Mouse (Mus musculus): ENCODE measurements around the gene Kcng1.

Gene Kcng1

DNA sequence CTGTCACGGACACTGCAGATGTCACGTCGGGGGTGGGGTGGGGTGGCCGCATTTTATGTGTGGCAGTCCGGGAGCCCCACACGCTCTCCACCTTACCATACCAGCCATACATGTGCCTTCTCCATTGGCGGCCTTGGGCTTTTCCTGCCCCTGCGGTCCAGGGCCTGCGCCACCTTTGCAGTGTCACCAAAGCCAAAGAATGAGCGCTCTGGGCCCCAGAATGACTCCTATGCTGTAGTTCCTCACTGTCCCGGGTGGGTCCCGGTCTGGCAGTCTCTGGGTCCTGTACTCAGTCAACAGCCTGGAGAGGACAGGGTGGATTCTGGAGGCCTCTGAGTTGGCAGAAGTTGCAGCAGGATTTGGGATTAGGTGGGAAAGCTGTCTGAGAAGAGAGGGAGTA, at the start of gene Kcng1:
Gene Kcng1 (minus strand): TSS at position 155 of the 400 bp plus-strand sequence.
- DNase-seq (ENCODE audit: extremely low read depth, low read depth, low spot score), result no peak

DNA sequence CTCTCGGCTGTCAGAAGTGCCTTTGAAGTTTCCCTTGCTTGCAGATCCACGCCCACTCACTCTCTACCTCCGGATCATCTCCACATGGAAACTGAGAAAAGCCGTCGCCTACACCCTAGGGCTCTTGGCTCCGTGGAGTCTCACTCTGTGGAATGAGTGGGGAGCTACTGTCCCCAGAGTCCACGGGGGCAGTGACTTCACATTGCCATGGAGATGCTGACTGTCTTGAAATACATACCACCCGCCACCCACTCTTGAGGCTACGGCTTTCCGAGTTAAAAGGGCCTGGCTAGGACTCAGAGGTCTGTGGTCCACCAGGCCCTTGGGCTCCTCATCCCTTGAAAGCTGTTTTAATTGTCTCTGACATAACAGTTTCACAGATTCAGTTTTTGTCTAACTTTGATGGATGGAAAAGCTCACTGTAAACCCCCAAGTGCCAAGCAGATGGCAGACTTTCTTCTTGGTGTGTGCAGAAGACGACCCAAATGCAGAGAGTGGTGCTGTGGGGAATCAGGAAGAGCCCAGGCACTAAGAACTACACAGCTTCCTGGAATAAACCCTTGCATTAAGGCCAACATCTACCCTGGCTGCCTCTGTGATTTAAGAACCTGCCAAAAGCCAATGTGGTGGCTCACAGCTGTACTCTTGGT, 49.0 kb upstream of the Kcng1 start:
- DNase-seq (ENCODE audit: extremely low read depth, low read depth, low spot score), result no peak

DNA sequence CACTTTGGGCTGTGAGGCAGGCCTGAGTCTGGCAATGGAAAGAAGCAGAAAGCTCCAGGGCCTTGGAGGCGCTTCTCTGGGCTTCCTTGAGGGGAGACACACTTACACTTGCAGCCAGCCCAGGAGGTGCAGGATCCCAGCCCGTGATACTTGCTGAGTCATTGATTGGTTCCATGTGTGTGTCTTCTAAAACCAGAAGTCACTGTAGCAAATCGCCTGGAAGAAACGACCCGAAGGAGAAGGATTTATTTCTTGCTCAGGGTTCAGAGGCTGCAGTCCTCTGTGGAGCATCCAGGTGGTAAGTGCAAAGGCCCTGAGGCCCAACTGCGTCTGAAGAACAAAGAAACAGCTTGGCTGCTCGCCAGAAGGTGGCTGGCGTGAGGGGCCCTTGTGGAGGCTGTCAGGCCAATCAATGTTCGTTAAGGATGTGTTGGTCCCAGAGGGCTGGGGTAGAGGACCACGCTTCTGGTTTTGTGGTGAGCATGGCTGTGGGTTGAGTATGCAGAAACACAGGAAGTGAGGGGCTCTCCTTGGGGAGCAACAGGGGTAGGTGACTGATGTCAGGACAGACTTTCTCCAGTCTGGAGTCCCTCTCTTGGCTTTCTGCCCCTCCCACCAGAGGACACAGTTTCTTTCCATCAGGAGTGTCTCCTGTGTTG, 40.3 kb upstream of the Kcng1 start:
- no peak for DNase-seq (ENCODE audit: extremely low read depth, low read depth, low spot score)

GRCm38 (mm10) chr2:168320388-168321182, 39.0 kb upstream of the Kcng1 start:
- DNase-seq (ENCODE audit: extremely low read depth, low read depth, low spot score), result no peak

DNA sequence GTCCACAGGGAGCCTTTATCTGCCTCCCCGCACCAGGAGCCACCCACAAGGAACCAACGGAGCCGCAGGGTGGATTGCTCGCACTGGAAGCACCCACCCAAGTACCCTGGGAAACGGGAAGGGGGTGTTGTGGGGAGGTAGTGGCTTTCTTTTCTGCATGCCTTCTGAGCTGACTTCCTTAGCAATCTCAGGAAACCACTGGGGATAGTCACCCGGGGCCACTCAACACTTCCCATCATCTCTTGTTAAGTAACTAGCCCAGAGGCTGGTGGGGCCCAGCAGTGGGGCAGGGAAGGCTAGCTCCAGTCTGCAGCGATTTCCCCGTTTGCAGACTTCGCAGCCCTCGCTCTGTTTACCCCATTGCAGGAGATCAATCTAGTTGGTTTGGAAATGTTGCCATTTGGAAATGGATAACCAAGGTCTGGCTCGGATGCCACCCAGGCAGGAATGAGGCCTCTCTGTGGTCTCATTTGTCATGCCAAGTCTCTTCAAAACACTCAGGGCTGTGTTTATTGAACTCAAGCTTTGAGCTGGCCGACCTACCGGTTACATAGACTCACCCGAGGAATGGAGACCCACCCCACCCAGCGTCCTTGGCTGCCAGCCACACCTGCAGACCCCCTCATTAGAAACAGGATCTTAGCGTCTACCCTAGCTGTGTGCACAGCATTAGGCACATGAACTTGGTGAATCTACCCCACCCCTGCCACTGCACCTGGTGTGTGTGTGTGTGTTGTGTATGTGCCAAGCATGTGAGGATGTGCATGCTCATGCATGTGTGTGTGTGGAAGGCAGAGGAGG, 33.3 kb upstream of the Kcng1 start:
- no peak for DNase-seq (ENCODE audit: extremely low read depth, low read depth, low spot score)

GRCm38 (mm10) chr2:168312504-168312903, 31.0 kb upstream of the Kcng1 start:
- DNase-seq (ENCODE audit: extremely low read depth, low read depth, low spot score), result no peak

DNA sequence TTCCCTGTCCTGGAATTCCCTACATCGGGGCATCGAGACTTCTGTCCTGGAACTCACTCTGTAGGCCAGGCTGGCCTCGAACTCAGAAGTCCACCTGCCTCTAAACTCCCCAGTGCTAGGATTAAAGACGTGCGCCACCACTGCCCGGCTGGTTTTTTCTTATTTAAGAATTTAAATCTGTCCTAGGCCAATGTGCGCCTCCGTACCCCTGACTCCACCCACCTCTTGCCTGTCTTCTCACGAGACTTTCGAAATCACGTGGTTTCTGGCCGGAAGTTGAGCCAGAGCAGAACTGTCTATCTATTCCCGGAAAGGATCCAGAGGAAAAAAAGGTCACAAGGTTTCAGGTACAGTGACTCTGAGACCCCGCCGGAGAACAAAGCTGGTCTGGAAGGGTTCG, 29.5 kb upstream of the Kcng1 start:
- no peak for DNase-seq (ENCODE audit: extremely low read depth, low read depth, low spot score)

- no peak for DNase-seq (ENCODE audit: extremely low read depth, low read depth, low spot score)
Measured at GRCm38 (mm10) chr2:168308916-168309315, 27.4 kb upstream of the Kcng1 start.

DNA sequence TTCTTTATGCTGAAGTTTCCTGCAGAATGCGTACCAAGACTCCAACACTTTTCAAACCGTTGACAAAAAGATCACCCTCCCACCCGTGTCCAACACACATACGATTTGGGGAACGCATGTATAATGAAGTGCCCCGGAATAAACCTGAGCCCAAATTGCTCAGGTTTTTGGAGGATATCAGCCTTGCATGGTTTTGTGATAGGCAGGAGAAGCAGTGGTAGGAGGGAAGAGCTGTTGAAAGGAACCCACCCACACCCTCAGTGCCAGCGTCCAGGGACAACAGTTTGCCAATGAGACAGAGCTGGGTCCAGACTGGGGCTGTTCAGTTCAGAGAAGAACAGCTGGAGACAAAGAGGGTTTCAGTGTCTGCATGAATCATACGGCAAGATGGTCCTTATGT, 18.1 kb upstream of the Kcng1 start:
- no peak for DNase-seq (ENCODE audit: extremely low read depth, low read depth, low spot score)

GRCm38 (mm10) chr2:168296530-168296929, 15.0 kb upstream of the Kcng1 start:
- DNase-seq (ENCODE audit: extremely low read depth, low read depth, low spot score), result no peak

GRCm38 (mm10) chr2:168292521-168292920, 11.0 kb upstream of the Kcng1 start:
- DNase-seq (ENCODE audit: extremely low read depth, low read depth, low spot score), result no peak

- DNase-seq (ENCODE audit: extremely low read depth, low read depth, low spot score), result no peak
Measured at GRCm38 (mm10) chr2:168292041-168292440, 10.5 kb upstream of the Kcng1 start.

- DNase-seq (ENCODE audit: extremely low read depth, low read depth, low spot score), result no peak
Measured at GRCm38 (mm10) chr2:168289851-168290250, 8.3 kb upstream of the Kcng1 start.

GRCm38 (mm10) chr2:168289016-168289415, 7.5 kb upstream of the Kcng1 start:
- no peak for DNase-seq (ENCODE audit: extremely low read depth, low read depth, low spot score)

DNA sequence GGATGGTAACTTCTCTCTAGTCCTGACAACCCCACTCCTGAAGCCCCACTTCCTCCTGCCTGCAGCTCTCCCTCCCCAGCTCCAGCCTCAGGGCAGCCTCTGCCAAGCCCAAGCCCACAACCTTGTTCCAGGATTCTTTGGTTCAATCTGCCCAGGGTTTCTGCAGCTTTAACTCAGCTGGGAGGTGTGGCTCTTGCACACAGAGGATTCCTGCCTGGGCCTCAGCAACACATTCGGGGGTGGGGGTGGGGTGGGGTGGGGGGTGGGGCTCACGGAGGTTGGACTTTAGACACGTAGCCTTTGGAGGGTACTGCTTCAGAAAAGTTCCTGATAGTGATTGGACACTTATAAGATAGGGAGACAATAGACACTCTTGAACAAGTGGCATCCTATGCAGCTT, 5.5 kb upstream of the Kcng1 start:
- no peak for DNase-seq (ENCODE audit: extremely low read depth, low read depth, low spot score)

- no peak for DNase-seq (ENCODE audit: extremely low read depth, low read depth, low spot score)
Measured at GRCm38 (mm10) chr2:168285143-168285542, 3.6 kb upstream of the Kcng1 start.

DNA sequence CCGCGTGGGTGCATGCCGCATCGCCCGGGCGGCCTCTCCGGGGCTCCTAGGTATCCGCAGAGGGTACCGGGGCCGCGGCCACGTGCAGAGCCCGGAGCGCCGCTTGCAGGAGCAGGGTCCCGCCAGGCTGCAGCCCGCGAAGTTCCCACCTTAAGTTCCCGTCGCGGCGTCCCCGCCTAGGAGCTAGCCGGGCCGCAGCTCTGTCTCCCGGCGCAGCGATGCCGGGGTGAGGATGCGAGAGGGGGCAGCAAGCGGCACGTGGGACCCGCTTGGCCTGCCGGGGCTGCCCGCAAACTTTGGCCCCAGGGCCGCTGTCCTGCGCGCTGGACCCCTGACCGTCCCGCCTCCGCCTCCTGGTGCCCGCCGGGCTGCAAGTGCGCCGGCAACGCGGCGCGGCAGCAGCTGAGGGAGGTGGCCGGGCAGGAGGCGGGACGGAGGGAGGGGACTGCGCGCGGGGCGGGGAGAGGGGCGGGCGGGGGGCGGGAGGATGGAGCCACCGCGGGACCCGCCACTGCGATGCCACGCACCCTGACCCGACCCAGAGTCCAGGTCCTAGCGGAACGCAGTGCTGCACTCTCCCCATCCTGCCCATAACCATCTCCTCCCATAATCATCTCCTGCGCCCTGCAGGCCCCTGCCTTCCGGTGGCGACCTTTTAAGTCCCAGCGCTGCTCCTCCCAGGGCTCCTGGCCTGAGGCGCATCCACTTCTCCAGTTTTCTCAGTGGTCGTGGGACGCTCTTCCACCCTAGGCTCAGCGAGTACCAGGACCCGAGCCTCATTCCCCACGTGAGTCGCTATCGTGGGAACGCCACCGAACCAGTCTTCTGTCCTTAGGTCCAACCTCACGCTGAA, 581 bp downstream of the Kcng1 start:
- no peak for DNase-seq (ENCODE audit: extremely low read depth, low read depth, low spot score)

GRCm38 (mm10) chr2:168274374-168274935, 7.1 kb downstream of the Kcng1 start:
- no peak for DNase-seq (ENCODE audit: extremely low read depth, low read depth, low spot score)

DNA sequence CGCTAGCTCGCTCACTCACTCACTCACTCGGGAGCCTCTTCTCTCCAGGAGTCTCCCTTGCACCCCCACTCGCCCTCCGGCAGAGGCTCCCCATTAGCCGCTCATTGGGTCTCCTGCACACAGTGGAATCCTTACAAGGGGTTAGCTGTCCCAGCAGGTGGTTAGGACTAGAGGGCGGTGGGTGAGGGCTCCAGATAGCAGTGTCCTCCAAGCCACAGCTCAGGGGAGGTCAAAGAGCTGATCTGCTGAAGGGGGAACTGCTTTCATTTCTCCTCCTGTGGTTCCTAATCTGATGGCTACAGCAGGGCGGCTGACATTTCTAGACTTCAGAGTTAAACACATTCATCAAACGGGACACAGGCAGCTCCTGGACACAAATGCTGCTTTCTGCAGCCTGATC, 8.1 kb downstream of the Kcng1 start:
- DNase-seq (ENCODE audit: extremely low read depth, low read depth, low spot score), result no peak

DNA sequence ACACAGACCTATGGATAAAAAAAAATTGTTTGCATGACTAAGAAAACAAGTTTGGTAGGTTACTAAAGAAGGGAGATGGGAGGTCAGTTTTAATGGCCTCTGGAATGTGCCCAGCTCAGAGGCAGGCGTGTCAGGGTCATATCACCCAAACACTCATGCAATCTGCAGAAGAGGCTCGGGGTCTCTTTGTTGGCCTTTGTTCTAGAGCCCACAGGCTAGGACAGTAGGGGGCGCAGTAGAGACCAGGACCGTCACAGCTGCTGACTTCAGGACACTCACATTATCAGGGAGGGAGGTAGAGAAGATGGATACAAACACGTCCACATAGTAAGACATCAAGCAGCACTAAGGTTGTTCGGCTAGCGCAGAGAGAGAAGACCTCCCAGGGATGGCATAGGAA, 13.5 kb downstream of the Kcng1 start:
- no peak for DNase-seq (ENCODE audit: extremely low read depth, low read depth, low spot score)

Data from fat pad, adult 2 months (tissue).